ENCODE assay signal across 8 mouse cellular contexts in genomic region chr4:141425484-141426479, GRCm38 (mm10). TPM values are rescaled to one million over a fixed set of nuclear protein-coding genes. Genes with fewer than 3 reads are reported as not detected.
DNase-seq lines count a peak whose midpoint lies in the region; ATAC-seq lines count a peak whose summit lies in the region.

No protein-coding gene starts in this region.

- H3K9ac ChIP-seq in liver, embryonic 11.5 days (ENCODE audit: low read depth, low read length) = no peak overlapping the region
- H3K9ac ChIP-seq in neural tube, embryonic 12.5 days = peak overlapping the region; percentile 44

- WGBS in forebrain, embryonic 10.5 days = 3% methylated on average over 36 of the region's 36 CpGs
- WGBS in liver, embryonic 11.5 days = 7% methylated on average over 36 of the region's 36 CpGs
- WGBS in neural tube, embryonic 12.5 days = 5% methylated on average over 36 of the region's 36 CpGs

- H3K27me3 ChIP-seq in forebrain, embryonic 10.5 days (ENCODE audit: poor library complexity, severe bottlenecking) = peaks cover 69% of the 10 kb centered on the region
- peaks cover 21% of the 10 kb centered on the region for H3K27me3 ChIP-seq in liver, embryonic 11.5 days (replicated peaks; ENCODE audit: control insufficient read depth, insufficient read depth, low read length)
- H3K27me3 ChIP-seq in neural tube, embryonic 12.5 days (replicated peaks) = peaks cover 37% of the 10 kb centered on the region

- H3K27ac ChIP-seq in forebrain, embryonic 10.5 days = peak overlapping the region; percentile 49; the same call in 1 of the 2 replicates
- H3K27ac ChIP-seq in liver, embryonic 11.5 days (ENCODE audit: low read depth, low read length) = no peak overlapping the region
- no peak overlapping the region for H3K27ac ChIP-seq in neural tube, embryonic 12.5 days

- H3K4me1 ChIP-seq in forebrain, embryonic 10.5 days = peaks cover 24% of the 10 kb centered on the region
- peaks cover 6% of the 10 kb centered on the region for H3K4me1 ChIP-seq in liver, embryonic 11.5 days (replicated peaks; ENCODE audit: control insufficient read depth, insufficient read depth, low read length)
- H3K4me1 ChIP-seq in neural tube, embryonic 12.5 days = peaks cover 10% of the 10 kb centered on the region; the same call in 1 of the 2 replicates

- no peaks in the 10 kb centered on the region for H3K36me3 ChIP-seq in forebrain, embryonic 10.5 days (replicated peaks)
- H3K36me3 ChIP-seq in liver, embryonic 11.5 days (ENCODE audit: control insufficient read depth, insufficient read depth, low read length) = no peaks in the 10 kb centered on the region
- H3K36me3 ChIP-seq in neural tube, embryonic 12.5 days = no peaks in the 10 kb centered on the region

- H3K9me3 ChIP-seq in forebrain, embryonic 10.5 days = no peaks in the 10 kb centered on the region
- H3K9me3 ChIP-seq in liver, embryonic 11.5 days (ENCODE audit: control insufficient read depth, low read length) = no peaks in the 10 kb centered on the region
- H3K9me3 ChIP-seq in neural tube, embryonic 12.5 days = no peaks in the 10 kb centered on the region

- peak overlapping the region; percentile 56 for H3K4me3 ChIP-seq in forebrain, embryonic 10.5 days
- peak overlapping the region; percentile 37 for H3K4me3 ChIP-seq in liver, embryonic 11.5 days (ENCODE audit: low read depth, low read length)
- H3K4me3 ChIP-seq in neural tube, embryonic 12.5 days = peak overlapping the region; percentile 39

- peak overlapping the region; percentile 69 for H3K4me2 ChIP-seq in liver, embryonic 11.5 days
- H3K4me2 ChIP-seq in neural tube, embryonic 12.5 days (replicated peaks) = peak overlapping the region; percentile 64

- intact Hi-C loops in heart, postnatal 10 days (cut with DNase I) = no loop called here

- DNase-seq in B cell, adult 2 months = peak; percentile 68 to 73
- peak; percentile 43 for DNase-seq in adrenal gland, postnatal 25 days
- DNase-seq in forebrain, embryonic 10.5 days (ENCODE audit: extremely low spot score, low spot score) = no peak
- peak; percentile 84 to 86 for DNase-seq in heart, postnatal 10 days
- DNase-seq in kidney, postnatal 25 days = peak; percentile 63 to 91
- no peak for DNase-seq in liver, embryonic 11.5 days (ENCODE audit: low spot score)
- DNase-seq in thymus, postnatal 4 days = peak; percentile 49

- peak; percentile 48; the same call in 1 of the 2 replicates for ATAC-seq in liver, embryonic 11.5 days (replicated peaks; ENCODE audit: low FRiP score)
- peak; percentile 76 for ATAC-seq in neural tube, embryonic 12.5 days (ENCODE audit: low FRiP score, low read depth)

RNA-seq across cellular contexts. Expression of gene Hspb7, which starts 5.2 kb away (rescaled TPM):
- total RNA-seq in adrenal gland, postnatal 25 days (2021) = 0.33 TPM in 1 of 2 replicates, not detected in the other
- not detected in 2 replicates for polyA plus RNA-seq in forebrain, embryonic 10.5 days (2016; fragmentation: Nextera tagmentation; extraction: Ambion mirVana)
- 1,000 to 10,000 TPM; 1,029 to 1,075 TPM for total RNA-seq in heart, postnatal 10 days (2021)
- polyA plus RNA-seq in liver, embryonic 11.5 days (2014; fragmentation: Nextera tagmentation; extraction: Ambion mirVana) = 0.42 and 1.2 TPM in 2 replicates
- polyA plus RNA-seq in neural tube, embryonic 12.5 days (2016; fragmentation: Nextera tagmentation; extraction: Ambion mirVana) = 0.14 TPM in 1 of 2 replicates, not detected in the other

RNA-seq across cellular contexts. Expression of gene Clcnkb, which starts 10.0 kb away (rescaled TPM):
- total RNA-seq in adrenal gland, postnatal 25 days (2021) = not detected in 2 replicates
- not detected in 2 replicates for polyA plus RNA-seq in forebrain, embryonic 10.5 days (2016; fragmentation: Nextera tagmentation; extraction: Ambion mirVana)
- 1 to 10 TPM in 1 of 2 experiments, under 1 TPM in 1; 0.91 to 1.2 TPM for total RNA-seq in heart, postnatal 10 days (2021)
- not detected in 2 replicates for polyA plus RNA-seq in liver, embryonic 11.5 days (2014; fragmentation: Nextera tagmentation; extraction: Ambion mirVana)
- not detected in 2 replicates for polyA plus RNA-seq in neural tube, embryonic 12.5 days (2016; fragmentation: Nextera tagmentation; extraction: Ambion mirVana)

RNA-seq across cellular contexts. Expression of gene Srarp, which starts 10.1 kb away (rescaled TPM):
- total RNA-seq in adrenal gland, postnatal 25 days (2021) = not detected in 2 replicates
- not detected in 2 replicates for polyA plus RNA-seq in forebrain, embryonic 10.5 days (2016; fragmentation: Nextera tagmentation; extraction: Ambion mirVana)
- not detected for total RNA-seq in heart, postnatal 10 days (2021)
- polyA plus RNA-seq in liver, embryonic 11.5 days (2014; fragmentation: Nextera tagmentation; extraction: Ambion mirVana) = not detected in 2 replicates
- polyA plus RNA-seq in neural tube, embryonic 12.5 days (2016; fragmentation: Nextera tagmentation; extraction: Ambion mirVana) = 0.38 TPM in 1 of 2 replicates, not detected in the other

RNA-seq across cellular contexts. Expression of gene Zbtb17, which starts 18.7 kb away (rescaled TPM):
- total RNA-seq in adrenal gland, postnatal 25 days (2021) = 18.6 and 19.6 TPM in 2 replicates
- 58.9 and 61.1 TPM in 2 replicates for polyA plus RNA-seq in forebrain, embryonic 10.5 days (2016; fragmentation: Nextera tagmentation; extraction: Ambion mirVana)
- 10 to 100 TPM; 18.0 to 21.9 TPM for total RNA-seq in heart, postnatal 10 days (2021)
- polyA plus RNA-seq in liver, embryonic 11.5 days (2014; fragmentation: Nextera tagmentation; extraction: Ambion mirVana) = 24.3 and 26.4 TPM in 2 replicates
- 51.6 and 55.7 TPM in 2 replicates for polyA plus RNA-seq in neural tube, embryonic 12.5 days (2016; fragmentation: Nextera tagmentation; extraction: Ambion mirVana)

RNA-seq across cellular contexts. Expression of gene Clcnka, which starts 27.3 kb away (rescaled TPM):
- total RNA-seq in adrenal gland, postnatal 25 days (2021) = not detected in 2 replicates
- 0.05 and 0.06 TPM in 2 replicates for polyA plus RNA-seq in forebrain, embryonic 10.5 days (2016; fragmentation: Nextera tagmentation; extraction: Ambion mirVana)
- not detected for total RNA-seq in heart, postnatal 10 days (2021)
- 0.19 TPM in 1 of 2 replicates, not detected in the other for polyA plus RNA-seq in liver, embryonic 11.5 days (2014; fragmentation: Nextera tagmentation; extraction: Ambion mirVana)
- polyA plus RNA-seq in neural tube, embryonic 12.5 days (2016; fragmentation: Nextera tagmentation; extraction: Ambion mirVana) = not detected in 2 replicates

Comparison
In these comparisons a context has a peak if more than half of its experiments do, and no peak if none do; other contexts are left out.
1. DNase-seq: peak in B cell, adult 2 months (2 of 2), adrenal gland, postnatal 25 days (single experiment), heart, postnatal 10 days (2 of 2), kidney, postnatal 25 days (2 of 2) and thymus, postnatal 4 days (single experiment); none in forebrain, embryonic 10.5 days (single experiment) and liver, embryonic 11.5 days (single experiment).
2. Peak in every context shown above with its lines, with median percentiles within 50 percentile points of each other: H3K4me3 ChIP-seq.